Mouse (Mus musculus) R1 (cell line): Measurements from ENCODE around the gene Ccl6.

ENCODE experiments used
- DNase-seq: peaks from one replicate; pipeline ENCODE4 v3.0.0-alpha.2; 2018; ENCODE audit warnings: low read depth, low spot score

The Ccl6 gene

GRCm38 (mm10) chr11:83592853-83593252 lies at the start of gene Ccl6:
TSS of gene Ccl6 (minus strand) at chr11:83593087.
- no peak for DNase-seq

- DNase-seq, result no peak
Observed at GRCm38 (mm10) chr11:83641216-83641615, 48.3 kb upstream of the Ccl6 start.

GRCm38 (mm10) chr11:83640141-83640540 lies 47.3 kb upstream of the Ccl6 start:
- DNase-seq, result no peak

GRCm38 (mm10) chr11:83639533-83639932 lies 46.6 kb upstream of the Ccl6 start:
- peak; percentile 20 for DNase-seq

- no peak for DNase-seq
Observed at GRCm38 (mm10) chr11:83638934-83639333, 46.0 kb upstream of the Ccl6 start.

GRCm38 (mm10) chr11:83636742-83637235 lies 43.9 kb upstream of the Ccl6 start:
- no peak for DNase-seq

- DNase-seq, result no peak
Observed at GRCm38 (mm10) chr11:83634898-83635297, 42.0 kb upstream of the Ccl6 start.

- DNase-seq, result no peak
Observed at GRCm38 (mm10) chr11:83634425-83634824, 41.5 kb upstream of the Ccl6 start.

GRCm38 (mm10) chr11:83632744-83633143 lies 39.9 kb upstream of the Ccl6 start:
- DNase-seq, result peak; percentile 17

GRCm38 (mm10) chr11:83631065-83631464 lies 38.2 kb upstream of the Ccl6 start:
- DNase-seq, result no peak

GRCm38 (mm10) chr11:83630630-83631029 lies 37.7 kb upstream of the Ccl6 start:
- DNase-seq, result no peak

- DNase-seq, result no peak
Observed at GRCm38 (mm10) chr11:83628808-83629207, 35.9 kb upstream of the Ccl6 start.

- no peak for DNase-seq
Observed at GRCm38 (mm10) chr11:83623586-83623985, 30.7 kb upstream of the Ccl6 start.

GRCm38 (mm10) chr11:83619037-83619436 lies 26.1 kb upstream of the Ccl6 start:
- no peak for DNase-seq

GRCm38 (mm10) chr11:83618238-83618637 lies 25.4 kb upstream of the Ccl6 start:
- DNase-seq, result no peak

- no peak for DNase-seq
Observed at GRCm38 (mm10) chr11:83616586-83616985, 23.7 kb upstream of the Ccl6 start.

GRCm38 (mm10) chr11:83610900-83611299 lies 18.0 kb upstream of the Ccl6 start:
- DNase-seq, result no peak

- DNase-seq, result no peak
Observed at GRCm38 (mm10) chr11:83606396-83606795, 13.5 kb upstream of the Ccl6 start.

GRCm38 (mm10) chr11:83605535-83605934 lies 12.6 kb upstream of the Ccl6 start:
- no peak for DNase-seq

GRCm38 (mm10) chr11:83604698-83605097 lies 11.8 kb upstream of the Ccl6 start:
- DNase-seq, result no peak

GRCm38 (mm10) chr11:83603399-83603798 lies 10.5 kb upstream of the Ccl6 start:
- no peak for DNase-seq

- DNase-seq, result no peak
Observed at GRCm38 (mm10) chr11:83600576-83600975, 7.7 kb upstream of the Ccl6 start.

GRCm38 (mm10) chr11:83598991-83599390 lies 6.1 kb upstream of the Ccl6 start:
- no peak for DNase-seq

- DNase-seq, result no peak
Observed at GRCm38 (mm10) chr11:83598207-83598837, 5.4 kb upstream of the Ccl6 start.
